Mouse (Mus musculus): ENCODE results near the gene Krt25.

DNA sequence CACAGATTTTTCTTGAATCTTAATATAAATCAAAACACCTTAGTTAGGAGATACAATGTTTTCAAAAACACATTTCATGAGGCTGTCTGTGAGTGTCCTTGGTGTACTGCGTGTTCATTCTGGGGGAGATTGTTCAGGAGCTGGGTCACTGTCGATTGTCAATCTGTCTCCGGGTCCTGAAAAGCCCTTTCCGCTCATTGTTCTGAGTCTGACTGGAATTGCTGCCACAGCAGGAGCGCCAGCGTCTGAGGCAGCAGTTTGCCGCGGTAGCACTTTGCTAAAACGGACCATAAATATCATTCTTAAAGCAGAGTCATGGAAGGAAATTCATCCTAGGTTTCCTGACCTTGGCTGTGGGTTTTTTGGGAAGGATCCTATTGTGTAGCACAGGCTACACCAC is 57.0 kb downstream of the Krt25 start:
- TF ChIP-seq GATA1 (IDR thresholded peaks at IDR 0.05; ENCODE audit: borderline replicate concordance, low read length) (no peak), FLI1 (IDR thresholded peaks at IDR 0.05; ENCODE audit: low read length) (no peak)

Data from megakaryocyte, embryonic 14.5 days (primary cell).